Mouse (Mus musculus) lung, adult 18-20 months (tissue): ENCODE measurements around the gene Hoxb3.
A peak's percentile ranks its signal among the peaks of the same experiment; 100 is the strongest.

Experiments used
- DNase-seq, 2 experiments: peaks; one replicate each; pipeline ENCODE4 v3.0.0; 2022; ENCODE audit warnings: mixed read lengths in 2 of 2

Hoxb3 gene

GRCm38 (mm10) chr11:96323154-96323553, at the start of gene Hoxb3:
TSS of gene Hoxb3 (plus strand) at chr11:96323326.
- DNase-seq, result no peak

DNA sequence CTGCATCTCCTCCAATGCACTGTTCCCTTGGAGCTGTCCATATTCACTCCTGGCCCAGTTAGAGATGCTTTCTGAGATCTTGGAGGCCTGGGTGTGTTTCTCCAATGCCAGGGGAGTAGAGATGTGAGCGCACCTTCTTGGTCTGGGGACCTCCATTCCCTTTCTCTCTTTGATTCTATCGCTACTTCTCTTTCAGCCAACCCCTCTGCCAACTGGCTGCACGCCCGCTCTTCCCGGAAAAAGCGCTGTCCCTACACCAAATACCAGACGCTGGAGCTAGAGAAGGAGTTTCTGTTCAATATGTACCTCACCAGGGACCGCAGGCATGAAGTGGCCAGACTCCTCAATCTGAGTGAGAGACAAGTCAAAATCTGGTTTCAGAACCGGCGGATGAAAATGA, 48.7 kb upstream of the Hoxb3 start:
- no peak for DNase-seq

DNA sequence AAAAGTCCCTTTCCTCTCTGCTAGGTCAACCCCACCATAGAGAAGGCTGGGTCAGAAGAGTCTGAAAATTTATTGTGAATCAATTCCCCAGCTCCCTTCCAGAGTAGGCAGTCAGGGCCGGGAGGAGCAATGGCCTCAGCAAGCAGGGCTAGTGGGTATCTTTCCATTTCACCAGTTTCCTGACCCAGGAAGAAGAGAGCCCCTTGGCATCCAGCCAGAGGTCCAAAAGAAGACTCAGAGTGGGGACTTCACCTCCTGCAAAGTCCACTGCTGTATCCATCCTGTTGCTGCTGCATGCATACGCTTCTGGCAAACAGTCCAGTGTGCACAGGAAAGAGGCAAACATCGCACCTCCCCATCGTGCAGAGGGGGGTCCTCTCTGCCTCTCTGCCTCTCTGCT, 47.2 kb upstream of the Hoxb3 start:
- DNase-seq, result no peak

- DNase-seq, result no peak
These were observed 45.7 kb upstream of the Hoxb3 start for GRCm38 (mm10) chr11:96277151-96278044.

DNA sequence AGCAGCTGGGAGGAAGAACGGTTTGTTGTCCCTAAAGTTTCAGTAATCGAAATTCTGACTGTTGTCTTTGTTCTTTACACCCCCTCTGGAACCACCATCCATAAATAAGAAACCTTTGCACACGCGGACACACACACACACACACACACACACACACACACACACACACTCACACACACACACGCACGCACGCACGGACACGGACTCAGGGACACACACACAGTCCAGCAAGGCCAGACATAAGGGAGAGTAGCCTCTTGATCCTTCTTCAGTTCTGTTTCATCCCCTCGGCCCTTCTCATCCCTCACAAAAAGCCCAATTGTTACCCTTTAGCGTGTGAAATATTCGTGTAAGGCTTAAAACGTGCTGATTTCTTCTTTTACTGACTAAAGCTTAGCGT, 44.8 kb upstream of the Hoxb3 start:
- DNase-seq, result no peak

DNA sequence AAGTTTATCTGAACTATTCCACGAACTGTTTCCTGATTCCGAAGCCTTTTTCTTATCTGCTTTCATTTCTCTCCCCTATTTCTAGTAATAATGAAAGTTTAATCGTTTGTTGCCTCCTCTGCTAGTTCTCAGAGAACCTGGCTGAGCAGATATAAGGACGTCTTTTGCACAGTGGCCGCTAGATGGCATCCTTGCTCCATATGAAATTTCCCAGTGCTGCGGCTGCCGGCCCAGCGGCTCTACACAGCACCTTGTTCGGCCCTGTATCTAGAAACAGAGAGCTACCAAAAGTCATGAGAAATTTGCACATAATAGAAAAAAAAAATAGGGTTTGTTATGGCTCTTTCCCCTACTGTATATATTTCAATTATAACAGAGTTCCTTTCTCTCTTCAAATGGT, 44.4 kb upstream of the Hoxb3 start:
- DNase-seq, result peak; percentile 78 to 83

- DNase-seq, result no peak
These were observed 43.5 kb upstream of the Hoxb3 start for GRCm38 (mm10) chr11:96279421-96280233.

DNA sequence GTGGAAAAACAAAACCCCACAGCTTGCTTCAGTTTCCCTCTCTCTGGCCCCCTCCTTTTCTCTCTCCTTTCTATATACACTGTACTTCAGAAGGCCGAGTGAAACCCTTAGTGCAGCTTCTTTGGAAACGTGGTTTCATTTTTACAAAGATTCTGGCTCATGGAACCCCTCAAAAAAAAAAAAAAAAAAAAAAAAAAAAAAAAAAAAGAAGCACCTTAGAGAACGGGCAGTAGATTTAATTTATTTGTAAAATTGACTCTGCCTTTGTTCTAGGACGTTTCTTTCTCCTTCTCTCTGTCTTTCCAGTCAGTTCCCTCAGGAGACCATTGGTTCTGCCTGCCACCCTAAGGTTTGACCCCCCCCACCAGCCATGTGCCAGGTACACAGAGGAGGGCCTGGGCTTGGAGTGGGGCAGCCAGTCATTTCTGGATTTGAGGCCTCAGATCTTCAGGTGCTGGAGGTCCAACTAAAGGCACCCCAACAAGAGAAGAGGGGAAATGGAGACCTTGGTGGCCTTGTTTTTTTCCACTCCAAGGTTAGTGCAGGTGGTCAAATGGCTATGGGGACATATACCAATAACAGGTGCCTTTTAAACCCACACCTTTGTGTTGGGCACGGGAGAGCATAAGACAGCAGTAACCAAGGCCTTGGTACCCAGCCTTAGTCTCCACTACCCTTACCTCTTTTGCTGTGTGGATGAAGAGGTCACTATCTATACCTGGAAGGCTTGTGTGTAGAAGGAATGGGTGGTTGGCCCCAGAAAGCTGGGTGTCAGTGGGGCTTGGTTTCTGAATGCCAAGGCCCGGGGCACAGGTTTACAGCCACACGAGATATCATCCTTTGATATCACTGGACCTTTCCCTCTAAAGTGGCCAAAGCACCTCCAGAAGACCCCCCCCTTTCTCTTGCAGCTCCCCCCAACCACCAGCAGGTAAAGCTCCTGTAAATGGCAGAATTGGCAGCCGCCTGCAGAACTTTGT, 42.4 kb upstream of the Hoxb3 start:
- no peak for DNase-seq

GRCm38 (mm10) chr11:96281396-96281795, 41.7 kb upstream of the Hoxb3 start:
- no peak for DNase-seq

- DNase-seq, result no peak
These were observed 41.1 kb upstream of the Hoxb3 start, which contains the start of gene Hoxb8 for GRCm38 (mm10) chr11:96281855-96282570. TSS of gene Hoxb8 (plus strand) at chr11:96281905.

DNA sequence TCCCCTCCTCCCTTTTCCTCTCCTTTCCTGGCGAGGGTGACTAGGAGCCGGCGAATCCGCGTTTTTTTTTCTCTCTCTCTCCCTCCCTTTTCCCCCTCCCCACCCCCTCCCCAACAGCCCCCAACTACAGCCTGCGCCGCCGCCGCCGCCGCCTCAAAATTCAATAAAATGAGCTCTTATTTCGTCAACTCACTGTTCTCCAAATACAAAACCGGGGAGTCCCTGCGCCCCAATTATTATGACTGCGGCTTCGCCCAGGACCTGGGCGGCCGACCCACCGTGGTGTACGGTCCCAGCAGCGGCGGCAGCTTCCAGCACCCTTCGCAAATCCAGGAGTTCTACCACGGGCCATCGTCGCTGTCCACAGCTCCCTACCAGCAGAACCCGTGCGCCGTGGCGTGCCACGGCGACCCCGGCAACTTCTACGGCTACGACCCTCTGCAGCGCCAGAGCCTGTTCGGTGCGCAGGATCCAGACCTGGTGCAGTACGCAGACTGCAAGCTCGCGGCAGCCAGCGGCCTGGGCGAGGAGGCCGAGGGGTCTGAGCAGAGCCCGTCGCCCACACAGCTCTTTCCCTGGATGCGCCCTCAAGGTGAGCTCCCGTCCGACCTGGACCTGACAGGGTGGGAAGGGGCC, 40.2 kb upstream of the Hoxb3 start:
- no peak for DNase-seq

DNA sequence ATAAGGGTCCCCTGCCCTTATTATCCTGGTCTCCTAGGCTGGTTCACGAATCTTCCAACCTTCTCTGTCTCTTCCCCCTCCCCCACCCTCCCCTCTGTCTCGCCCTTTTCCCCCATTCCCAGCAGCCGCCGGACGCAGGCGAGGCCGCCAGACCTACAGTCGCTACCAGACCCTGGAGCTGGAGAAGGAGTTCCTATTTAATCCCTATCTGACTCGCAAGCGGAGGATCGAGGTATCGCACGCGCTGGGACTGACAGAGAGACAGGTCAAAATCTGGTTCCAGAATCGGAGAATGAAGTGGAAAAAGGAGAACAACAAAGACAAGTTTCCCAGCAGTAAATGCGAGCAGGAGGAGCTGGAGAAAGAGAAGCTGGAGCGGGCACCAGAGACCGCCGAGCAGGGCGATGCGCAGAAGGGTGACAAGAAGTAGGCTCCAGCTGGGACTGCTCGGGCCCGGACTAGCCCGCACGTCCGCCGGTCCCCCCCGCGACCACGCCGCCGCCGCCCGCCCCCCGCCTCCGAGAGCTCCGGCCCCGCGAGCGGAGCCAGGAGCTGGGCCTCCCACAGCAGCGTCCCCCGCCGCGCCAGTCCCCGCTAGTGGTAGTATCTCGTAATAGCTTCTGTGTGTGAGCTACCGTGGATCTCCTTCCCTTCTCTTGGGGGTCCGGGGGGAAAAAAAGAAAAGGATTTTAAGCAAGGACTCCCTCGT, 38.9 kb upstream of the Hoxb3 start:
- peak in 1 of 2 experiments; percentile 35 for DNase-seq

DNA sequence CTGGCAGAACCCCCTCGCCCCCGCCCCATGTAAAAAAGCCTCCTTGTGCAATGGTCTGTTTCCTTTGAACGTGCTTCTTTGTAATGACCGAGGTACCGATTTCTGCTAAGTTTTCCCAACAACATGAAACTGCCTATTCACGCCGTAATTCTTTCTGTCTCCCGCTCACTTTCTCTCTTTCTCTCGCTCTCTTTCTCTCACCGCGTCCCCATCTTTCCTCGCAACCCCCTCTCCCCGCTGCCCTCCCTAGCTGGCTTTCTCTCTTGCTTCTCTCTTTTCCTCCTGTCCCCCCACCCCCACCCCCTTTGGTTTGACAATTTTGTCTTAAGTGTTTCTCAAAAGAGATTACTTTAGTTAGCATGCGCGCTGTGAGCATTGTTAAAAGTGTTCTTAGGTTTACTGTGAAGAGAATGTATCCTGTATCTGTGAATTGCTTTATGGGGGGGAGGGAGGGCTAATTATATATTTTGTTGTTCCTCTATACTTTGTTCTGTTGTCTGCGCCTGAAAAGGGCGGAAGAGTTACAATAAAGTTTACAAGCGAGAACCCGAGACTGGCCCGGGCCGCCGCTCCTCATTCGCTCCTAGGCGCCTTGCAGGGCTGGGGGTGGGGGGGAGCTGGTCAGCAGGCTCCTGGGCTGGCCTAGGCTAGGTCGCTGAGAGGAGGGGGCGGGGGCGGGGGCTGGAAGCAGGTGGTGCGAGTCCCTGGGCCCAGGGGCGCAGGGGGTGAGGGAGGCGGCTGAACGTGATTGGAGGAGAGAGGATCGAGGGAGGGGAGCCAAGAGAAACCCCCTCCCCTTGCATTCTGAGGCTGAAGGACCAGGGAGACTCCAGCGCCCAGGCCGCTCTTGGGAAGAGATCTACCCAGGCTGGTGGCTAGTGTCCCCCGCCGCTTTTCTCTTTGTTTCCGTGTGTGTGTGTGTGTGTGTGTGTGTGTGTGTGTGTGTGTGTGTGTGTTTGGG, 38.1 kb upstream of the Hoxb3 start:
- no peak for DNase-seq

DNA sequence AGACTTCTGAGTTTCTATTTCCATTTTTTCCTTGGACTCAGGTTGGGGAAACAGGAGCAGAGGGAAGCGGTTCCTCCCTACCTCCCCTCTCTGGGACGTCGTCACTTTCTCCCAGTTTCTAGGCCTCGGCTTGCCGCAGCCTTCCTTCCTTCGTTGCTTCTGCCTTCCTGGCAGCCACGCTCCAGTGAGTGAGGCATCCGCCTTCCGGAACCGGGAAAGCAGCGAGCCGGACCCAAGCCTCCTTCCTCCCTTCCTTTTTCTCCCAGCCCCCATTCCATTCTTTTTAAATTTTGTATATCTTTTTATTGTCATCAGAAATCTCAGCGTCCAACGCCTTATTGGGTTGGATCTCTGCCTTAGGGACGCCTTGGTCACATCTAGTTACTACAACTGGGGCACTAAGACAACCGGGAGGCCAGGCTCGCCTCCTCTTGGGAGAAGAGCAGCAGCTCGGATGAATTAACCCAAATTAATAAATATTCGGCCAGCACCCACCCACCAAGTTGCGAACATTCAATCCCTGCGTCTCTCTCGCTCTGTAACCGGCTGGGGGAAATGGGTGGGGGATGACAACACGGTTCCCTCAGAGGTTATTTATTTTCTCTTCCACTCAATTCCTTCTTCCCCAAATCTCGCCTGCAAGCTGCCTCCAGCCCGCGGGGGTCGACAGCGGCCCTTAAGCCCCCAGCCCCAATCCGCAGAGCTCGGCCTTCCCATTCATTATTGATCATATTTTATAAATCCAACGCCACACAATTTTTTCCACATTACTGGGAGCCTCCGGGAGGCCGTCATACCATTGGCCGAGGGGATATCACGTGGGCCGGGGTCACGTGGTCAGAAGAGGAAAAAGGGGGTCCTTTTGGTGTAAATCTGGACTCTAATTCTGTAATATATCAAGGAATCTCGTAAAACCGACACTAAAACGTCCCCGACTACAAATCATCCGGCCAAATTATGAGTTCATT, 37.1 kb upstream of the Hoxb3 start, which contains the start of gene Hoxb7:
TSS of gene Hoxb7 (plus strand) at position 853 of the 968 bp plus-strand sequence.
- peak in 1 of 2 experiments; percentile 37 for DNase-seq

GRCm38 (mm10) chr11:96286739-96287385, 36.3 kb upstream of the Hoxb3 start:
- DNase-seq, result no peak

GRCm38 (mm10) chr11:96287411-96287810, 35.7 kb upstream of the Hoxb3 start:
- no peak for DNase-seq

- DNase-seq, result no peak
These were observed 34.5 kb upstream of the Hoxb3 start for GRCm38 (mm10) chr11:96288455-96289221.
